Mouse (Mus musculus): ENCODE data around the gene Rdh19.
"Not testable (repeated sequence)": the region's sequence is repeated elsewhere in the genome, so short reads cannot be mapped to it uniquely, and the experiment has no call there.

- TF ChIP-seq CTCF, EP300 (IDR thresholded peaks at IDR 0.05; ENCODE audit: low read depth): not testable (repeated sequence)
Observed at GRCm38 (mm10) chr10:127845945-127846344, 3.8 kb upstream of the Rdh19 start.
